Mouse (Mus musculus) kidney, adult 11 months (tissue): ENCODE measurements at regions not wholly inside any gene's neighbourhood (a gene's known extent, or its start where the extent isn't known, plus 50 kb on each side); places are given as distances from the start of the nearest gene placed in this dataset.

Experiments
- DNase-seq: peaks from one replicate; pipeline ENCODE4 v3.0.0; 2022

DNA sequence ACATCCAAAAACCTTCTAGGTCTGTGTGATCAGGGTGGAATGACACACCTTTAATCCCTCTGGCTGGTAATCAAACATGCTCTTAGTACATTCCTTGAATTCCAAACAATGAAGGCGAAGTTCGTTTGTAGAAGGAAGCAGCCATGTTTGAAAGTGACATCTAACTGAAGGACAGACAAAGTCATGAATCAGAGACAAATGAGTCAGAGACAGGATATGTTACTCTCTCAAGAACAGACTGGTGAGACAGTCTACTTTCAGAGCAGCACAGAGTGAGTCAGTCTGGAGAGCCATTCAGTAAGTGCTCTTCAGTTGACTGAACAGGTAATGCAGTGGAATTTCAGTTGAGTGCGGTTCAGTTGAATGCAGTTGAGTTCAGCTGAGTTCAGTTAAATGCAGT is 150.4 kb downstream of the Cpe start:
- no peak for DNase-seq

DNA sequence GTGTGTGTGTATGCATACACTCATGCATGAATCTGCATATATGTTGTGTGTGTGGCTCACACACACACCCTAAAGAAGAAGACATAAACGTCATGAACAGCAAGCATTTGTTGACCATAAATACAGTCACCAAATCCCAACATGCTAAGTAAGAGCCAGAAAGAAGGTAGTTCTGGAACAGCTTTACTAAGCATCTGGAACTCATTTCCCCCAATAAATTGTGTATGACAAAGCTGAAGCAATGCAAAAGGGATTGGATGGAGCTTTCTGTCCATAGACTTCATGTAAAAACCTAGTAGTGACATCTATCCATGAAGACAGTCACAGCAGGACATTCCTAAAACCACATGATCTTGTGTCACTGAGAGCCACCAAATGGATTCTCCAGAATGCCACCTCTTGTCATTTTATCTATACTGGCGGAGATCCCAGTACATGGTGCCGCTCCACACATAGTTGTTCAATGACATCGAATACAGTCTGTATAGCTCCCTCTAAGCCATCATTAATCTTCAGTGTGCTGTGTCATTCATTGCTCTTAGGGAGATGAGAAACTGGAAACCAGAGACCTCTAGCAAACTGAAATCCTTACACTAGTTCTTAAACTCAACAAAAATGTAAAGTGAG is 152.9 kb downstream of the Cpe start:
- no peak for DNase-seq

DNA sequence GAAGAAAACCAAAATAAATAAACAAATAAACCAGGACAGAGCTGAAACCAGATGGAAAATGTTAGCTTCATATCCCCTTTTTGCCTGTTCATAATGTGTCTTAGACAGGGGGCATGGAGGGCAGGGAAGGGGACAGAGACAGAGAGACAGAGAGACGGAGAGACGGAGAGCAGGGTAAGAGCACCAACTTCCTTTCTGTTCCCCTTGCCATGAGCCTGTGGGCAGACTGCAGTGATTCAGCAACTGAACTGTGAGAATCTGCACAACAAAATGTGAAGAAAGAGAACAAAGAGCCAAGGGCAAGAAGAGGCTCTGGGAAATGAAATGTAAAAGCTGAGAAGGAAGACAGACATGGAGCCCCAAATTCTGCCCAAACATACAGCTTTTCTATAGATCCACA is 161.1 kb downstream of the Cpe start:
- no peak for DNase-seq

DNA sequence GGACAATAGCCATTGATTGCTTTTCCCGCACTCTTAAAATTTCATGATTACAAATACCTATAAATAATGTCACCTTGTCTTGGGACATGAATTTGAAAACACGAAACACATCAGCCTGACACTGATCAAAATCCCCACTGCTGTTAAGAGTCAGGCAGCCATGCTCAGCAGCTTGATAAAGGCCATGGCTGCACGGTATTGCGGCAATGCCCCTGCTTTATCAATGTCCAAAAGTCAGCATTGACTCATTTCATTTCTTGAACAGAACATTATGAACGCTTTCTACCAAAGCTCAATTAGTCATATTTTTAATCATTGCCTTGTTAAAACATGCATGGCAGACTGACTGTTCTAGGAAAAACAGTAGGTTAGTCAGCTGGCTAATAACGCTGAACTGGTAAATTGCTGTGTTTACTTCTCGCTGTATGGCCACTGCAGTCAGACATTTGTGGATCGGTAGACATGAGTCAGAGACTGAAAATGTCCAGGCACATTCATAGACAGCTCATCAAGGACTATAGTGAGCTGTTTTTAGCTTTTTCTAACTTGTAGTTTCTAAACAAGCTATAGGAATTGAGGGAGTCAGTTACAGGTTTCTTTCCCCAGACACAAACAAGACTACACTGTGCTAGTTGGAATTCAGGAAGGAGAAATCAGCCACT is 170.3 kb downstream of the Cpe start:
- DNase-seq: no peak

DNA sequence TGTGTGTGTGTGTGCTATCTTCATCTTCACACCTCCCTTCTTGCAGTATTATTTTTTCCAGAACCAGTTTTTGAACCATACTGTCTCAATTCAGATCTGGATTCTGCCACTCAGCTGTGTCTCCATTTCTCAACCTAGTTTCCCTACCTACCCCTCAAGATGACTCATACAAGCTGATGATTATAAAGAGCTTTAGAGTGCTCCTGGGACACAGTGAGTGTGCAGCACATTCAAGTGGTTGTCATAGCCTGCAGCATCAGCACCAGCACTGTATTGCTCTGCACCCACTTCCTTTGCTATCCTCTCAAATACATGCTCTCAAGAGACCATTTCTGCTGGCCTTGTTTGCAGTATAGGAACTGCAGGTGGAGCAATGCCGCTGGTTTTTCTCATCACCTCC is 173.2 kb downstream of the Cpe start:
- no peak for DNase-seq

DNA sequence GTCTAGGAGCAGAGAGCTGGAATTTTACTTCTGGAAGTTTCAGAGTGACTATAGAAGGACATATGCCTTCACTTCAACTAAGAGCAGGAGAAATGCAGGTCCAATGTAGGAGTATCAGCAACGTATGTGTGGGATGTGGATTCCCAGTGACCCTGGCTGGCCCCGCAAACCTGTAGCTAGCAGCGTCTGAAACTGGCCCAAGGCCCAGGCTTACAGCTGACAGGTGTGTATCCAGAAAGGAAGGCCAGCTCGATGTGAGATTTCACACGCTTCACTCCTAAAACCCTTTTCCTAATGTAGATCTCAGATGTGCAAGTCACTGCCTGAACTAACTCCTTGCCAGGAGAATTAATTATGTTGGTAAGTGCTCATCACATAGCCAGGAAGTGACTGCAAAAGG is 176.9 kb downstream of the Cpe start:
- no peak for DNase-seq

DNA sequence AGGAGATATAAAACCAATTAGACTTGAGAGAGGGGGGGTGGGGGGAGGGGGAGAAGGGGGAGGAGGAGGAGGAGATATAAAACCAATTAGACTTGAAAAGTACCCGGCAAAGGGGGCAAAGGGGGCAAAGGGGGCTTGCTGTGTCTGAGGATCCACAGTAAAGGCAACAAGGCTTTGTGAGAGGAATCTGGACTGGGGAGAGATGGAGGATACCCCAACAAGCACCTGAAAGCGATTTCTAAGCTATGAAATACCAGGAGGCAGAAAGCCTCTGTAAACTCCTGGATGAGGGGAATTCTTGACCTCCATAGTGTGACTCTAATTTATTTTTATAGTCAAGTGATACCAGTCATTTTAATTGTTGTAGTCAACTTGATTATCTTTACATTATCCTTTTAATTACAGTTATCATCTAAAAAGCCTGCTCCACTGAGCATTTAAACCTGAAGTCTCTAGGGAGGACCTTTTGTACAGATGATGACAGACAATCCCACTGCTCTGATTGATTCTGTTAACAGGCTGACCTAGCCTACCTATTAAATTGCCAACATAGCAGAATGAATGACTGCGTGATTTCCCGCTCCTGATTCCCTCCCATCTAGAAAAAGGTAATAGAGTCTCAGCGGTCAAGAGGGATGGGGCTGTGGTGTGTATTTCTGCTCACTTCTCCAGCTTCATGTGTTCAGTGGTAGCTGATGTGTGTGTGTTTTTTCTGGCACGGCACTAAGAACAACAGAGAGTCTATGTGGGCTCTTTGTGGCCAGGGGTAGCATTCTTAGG is 195.4 kb downstream of the Cpe start:
- DNase-seq: no peak

DNA sequence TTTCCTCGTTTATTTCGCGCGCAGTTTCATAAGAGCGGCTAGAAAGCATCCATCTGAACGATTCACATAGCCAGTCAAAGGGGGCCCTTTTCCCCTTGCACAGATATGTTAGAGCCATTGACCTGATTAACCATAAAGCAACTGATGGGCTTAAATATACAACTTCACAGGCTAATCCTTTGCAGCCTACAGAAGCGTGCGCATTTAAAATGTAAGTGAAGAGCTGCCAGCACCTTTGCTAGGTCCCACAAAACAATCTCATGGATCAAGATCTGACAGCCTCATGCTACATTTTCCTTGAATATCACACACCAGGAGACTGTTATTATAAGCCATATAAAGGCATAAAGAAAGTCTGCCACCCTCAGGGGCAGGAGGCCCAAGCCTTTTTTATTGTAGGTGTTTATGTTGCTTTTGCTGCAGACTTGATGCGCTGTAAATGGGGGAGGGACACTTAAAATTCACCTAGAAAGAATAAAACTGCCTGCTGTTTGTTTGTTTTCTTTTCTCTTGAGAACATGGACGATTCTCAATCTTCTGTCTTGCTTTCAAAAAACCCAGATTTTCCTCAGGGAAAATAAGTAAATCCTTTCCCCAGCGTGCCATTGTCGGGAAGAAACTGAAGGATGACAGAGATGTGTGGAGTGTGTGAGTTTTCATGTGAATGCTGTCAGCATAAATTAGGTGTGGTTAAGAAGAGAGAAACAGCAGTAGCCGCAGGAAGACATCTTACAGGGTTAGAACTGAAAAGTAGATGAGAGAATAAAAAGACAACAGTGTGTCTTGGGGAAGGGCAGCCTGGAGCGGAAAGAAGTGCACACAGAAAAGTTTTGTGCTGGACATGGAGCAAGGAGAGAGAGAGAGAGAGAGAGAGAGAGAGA is 196.3 kb downstream of the Cpe start:
- no peak for DNase-seq

DNA sequence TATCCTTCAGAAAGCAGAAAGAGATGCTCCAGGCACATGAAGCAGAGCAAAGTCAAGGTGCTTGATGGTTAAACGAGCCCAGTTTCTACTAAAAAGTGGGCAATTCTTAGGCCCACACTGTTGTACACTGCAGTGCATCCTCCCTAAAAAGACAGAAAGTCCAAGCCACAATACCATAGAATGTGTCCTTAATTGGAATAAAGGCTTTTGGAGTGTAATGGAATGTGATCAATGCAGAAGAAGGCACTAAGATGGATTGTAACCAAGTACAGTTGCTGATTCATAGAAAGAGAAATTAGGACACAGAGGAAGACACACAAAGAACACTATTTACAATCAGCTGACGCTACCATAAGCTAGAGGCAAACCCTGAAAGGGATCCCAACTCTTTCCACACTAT is 201.3 kb downstream of the Cpe start:
- no peak for DNase-seq

DNA sequence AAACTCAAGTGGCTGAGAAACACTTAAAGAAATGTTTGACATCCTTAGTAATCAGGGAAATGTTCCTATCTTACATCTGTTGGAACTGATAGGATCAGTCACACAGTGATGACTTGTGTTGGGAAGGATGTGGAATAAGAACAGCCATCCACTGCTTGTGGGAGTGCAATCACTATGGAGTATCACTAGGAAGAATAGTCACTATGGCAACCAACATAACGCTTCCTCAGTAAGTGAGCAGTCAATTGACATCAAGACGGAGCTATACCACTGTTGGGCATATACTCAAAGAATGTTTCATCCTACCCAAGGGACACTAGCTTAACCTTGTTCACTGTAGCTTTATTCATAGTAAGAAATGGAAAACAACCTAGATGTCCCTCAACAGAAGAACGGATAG is 204.8 kb downstream of the Cpe start:
- DNase-seq: no peak

DNA sequence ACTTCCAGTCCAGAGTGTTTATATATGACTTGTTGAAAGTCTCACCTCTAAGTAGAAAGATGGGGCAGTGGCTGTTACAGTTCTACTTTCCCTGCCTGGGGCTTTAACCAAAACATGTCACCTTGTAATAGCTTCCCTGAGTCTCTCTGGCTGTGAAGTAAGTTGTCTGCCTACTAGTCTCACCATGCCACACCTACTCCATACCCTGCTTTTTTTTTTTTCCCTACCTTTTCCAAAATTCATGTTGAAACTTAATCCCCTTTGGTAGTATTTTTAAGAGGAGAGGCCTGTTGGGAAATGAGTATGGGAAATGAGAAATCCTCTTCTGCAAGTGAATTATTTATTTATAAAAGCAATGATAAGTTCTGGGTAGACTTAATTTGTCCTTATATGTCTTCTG is 219.6 kb downstream of the Cpe start:
- no peak for DNase-seq

DNA sequence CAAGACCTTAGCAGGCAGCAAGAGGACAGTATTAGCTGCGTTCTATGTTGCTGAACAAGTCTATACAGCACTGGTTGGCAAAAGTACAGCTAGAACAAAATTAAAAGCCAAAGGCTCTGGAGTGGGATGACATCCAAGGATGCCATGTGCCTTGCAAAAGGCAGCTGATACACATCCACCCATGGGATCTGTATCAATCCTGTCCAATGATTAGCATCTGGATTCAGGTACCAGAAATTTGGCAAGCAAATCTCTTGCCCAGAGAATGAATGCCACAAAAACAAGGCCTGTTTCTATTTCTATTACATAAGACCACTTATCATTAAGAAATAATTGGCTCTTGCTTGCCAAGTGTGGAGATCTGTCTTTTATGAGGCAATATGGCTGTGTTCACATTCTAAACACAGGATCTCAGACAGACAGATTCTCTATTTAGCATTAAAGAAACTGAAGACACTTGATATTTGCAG is 220.0 kb downstream of the Cpe start:
- DNase-seq: no peak

DNA sequence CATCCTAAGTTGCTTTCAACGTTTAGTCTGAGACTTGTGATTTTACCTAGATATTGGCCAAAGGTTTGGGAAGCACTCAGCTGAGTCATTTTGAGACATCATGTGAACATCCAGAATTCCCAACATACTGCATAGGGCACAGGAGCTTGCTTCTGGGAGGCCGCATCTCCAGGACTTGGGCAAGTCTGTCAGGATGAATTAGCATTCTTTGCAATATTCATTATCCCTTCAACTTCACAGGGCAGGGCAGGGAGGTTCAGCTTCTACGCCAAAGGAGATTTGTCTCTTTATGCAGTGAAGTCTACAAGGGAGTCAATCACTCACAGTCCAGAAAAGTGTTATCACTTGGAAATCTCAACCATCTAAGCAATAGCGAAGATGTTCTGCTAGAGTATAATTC is 231.7 kb downstream of the Cpe start:
- no peak for DNase-seq

DNA sequence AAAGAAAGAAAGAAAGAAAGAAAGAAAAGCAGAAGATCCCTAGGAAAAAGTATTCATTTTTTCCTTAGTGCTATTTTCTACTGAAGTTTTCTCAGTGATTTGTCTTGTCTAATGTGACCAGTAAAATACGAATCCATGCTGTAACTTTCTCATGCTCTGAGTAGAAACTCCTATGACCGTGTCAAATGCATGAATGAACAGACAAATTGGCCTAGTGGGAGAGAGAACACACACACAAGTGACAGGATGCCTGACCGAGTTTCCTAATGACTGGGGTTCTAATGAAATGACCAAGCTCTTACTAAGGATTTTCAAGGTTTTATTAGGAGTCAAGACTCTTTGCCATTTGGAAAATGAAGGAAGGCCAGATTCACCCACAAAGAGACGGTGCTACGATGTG is 235.9 kb downstream of the Cpe start:
- no peak for DNase-seq

DNA sequence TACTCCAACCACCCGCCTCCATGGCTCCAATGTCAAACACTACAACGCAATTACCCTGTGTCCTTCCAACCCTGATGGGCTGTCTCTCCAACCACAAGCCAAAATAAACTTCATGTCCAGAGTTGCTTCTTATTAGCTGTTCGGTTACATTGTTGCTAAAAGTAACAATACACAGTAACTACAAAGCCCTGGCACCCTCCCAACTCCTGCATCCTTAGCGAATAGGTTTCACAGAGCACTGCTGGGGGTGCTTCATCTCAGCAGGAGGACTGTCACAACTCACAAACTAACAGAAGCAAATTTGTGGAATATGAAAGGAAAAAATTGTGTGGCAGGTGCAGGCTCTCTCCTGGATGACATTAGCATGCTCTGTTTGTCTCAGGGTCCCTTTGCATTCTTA is 238.1 kb downstream of the Cpe start:
- DNase-seq: no peak

DNA sequence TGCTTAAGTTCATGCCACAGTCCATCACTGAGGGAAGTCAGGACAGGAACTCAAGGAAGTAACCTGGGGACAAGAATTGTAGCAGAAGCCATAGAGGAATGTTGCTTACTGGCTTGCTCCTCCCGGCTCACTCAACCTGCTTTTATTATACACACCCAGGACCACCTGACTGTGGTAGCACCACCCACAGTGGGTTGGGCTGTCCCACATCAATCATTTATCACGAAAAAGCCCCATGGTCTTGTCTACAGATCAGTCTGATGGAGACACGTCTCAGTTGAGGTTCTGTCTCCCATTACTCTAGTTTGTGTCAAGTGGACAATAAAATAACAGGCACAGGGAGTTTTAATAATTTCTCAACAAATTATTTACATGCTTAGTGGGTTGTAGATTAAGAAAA is 239.3 kb upstream of the Tll1 start:
- DNase-seq: no peak

DNA sequence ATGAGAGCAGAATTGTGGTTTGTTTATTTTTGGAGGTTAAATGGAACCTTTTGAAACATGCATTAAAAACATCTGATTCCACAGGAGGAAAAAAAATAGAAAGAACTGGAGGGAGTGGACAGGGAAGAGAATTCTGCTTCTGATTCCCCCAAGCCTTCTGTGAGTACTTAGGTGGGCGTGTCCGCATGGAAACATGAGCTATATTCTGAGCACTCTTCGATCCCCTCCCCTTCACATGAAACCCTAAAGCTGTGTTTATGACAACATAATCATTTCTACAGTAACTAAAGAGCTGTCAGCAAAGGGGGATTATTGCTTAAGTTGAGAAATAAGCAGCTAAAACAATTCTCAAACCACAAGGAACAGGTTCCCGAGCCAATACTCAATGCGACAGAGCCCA is 238.4 kb upstream of the Tll1 start:
- DNase-seq: no peak

DNA sequence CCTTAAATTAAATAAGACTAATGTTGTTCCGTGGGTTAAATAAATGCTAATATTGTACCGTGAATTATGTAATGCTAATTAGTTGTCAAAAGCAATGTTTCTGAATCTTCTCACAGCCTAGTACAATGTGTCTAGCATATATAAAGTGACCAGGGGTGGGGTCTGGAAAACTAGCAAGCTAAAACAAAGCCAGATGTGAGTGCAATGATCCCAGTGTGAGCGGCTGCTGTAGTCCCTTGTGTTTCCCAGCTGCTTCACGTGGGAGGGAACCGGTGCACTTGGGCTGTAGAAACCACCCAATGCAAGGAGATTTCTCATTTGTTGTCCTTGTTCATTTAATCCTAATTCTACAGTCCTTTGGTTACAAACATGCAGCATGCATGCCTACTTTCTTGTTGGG is 232.4 kb upstream of the Tll1 start:
- DNase-seq: no peak

DNA sequence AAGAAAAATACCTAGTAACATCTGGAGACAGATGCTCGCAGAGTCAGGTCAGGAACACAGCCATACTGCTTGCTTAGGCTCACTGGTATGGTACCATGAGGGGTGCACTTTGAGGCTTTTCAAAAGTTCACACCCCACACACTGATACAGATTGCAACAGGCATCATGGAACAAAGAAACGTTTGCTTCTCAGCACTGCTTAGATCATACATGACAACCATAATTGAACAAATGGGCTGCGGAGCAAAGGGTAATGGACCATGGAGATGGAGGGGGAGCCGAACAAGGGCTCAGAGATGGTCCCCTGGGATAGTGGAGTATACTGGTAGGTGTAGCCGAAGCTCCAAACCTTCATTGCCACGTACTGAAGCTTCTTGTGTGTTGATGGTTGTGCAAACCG is 228.6 kb upstream of the Tll1 start:
- DNase-seq: no peak

DNA sequence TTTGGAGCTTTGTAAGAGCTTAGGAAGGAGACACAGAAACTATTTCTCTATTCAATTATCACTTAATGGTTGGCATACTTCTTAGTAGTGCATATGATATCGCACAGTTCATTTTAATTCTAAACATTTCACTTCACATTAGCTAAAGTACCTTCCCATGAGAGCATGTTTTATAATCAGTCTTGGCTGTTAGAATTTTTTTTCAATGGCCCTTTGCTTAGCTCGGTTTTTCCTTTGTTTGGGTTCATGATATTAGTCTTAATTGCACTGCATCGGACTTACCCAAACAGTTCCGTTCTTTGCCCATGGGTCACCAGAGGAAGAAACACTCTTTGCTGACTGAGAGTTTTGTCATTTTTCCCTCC is 216.8 kb upstream of the Tll1 start:
- no peak for DNase-seq

DNA sequence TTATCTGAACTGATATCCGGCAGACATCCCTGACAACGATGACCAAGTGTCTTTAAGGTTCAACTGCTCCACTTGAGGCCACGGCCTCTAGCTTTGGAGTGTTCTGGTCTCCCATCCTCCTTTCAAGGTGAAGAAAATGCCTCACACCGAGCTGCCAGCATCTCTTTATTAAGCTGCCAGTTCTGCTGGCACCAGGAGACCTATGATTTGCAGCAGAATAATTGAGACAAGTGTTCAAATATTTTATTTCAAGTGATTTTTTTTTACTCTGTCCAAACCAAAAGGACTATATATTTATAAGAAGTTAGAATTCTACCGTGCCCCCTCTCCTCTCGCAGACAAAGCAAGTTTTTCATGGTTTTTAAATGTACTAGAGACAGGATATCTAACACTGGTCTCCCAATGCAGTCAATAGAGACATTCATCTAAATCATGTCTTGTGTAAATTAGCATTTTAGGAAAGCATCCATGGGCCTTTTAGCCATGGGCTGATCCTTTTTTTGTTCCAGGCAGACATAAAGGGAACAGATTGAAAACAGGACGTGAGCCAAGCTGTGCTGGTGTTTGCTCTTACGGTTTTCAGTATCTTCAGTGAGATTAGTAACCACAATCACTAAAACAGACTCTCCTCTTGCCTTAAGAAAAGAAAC is 216.3 kb upstream of the Tll1 start:
- DNase-seq: no peak

DNA sequence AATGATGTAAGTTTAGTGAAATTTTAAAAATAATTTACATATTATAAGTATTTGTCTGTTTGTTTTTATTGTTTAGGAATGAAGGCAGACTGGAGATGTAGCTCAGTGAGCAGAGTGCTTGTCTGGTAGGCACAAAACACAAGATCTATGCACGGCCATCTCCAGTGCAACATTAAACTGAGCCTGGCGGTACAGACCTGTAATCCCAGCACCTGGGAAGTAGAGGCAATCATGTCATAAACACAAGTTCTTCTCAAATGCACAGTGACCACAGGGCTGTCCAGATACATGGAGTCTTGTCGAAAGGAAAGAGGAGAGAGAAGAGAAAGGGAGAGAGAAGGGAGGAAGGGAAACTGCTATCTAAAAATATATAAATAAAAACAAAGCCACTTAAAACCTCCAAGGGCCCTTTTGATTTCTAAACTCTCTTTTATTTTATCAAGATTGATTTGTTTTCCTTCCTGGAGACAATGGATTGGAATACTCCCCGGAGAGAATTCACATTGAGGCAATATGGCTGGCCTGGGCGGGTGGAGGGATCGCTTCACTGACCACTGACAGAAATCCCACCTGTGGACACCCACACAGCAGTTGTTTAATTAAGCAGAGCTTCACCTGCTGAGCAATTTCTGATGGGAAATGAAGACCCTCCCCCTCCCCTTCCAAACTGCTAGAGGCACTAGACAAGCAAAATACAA is 215.6 kb upstream of the Tll1 start:
- no peak for DNase-seq
